Mouse (Mus musculus): ENCODE measurements around the gene Rhbdl3. TPM values are rescaled to one million over a fixed set of nuclear protein-coding genes. Genes with fewer than 3 reads are reported as not detected.

Gene Rhbdl3
- polyA plus RNA-seq, 1 experiment = 1.8 TPM

- no peaks in the 10 kb centered on the region for H3K4me1 ChIP-seq (ENCODE audit: control insufficient read depth, insufficient read depth, low read length)
- TF ChIP-seq POLR2A (IDR thresholded peaks at IDR 0.05; ENCODE audit: low read depth, low read length) = no peak
- TF ChIP-seq CTCF (IDR thresholded peaks at IDR 0.05; ENCODE audit: borderline replicate concordance, insufficient read depth, low read length) = no peak
- H3K27ac ChIP-seq (ENCODE audit: insufficient read depth, low read length) = no peak overlapping the region
- H3K4me3 ChIP-seq (ENCODE audit: insufficient read depth, low read length) = no peak overlapping the region
Observed at GRCm38 (mm10) chr11:80311271-80311670, 10.6 kb downstream of the Rhbdl3 start.

GRCm38 (mm10) chr11:80312049-80312448, 11.3 kb downstream of the Rhbdl3 start:
- TF ChIP-seq POLR2A (IDR thresholded peaks at IDR 0.05; ENCODE audit: low read depth, low read length) (no peak), CTCF (IDR thresholded peaks at IDR 0.05; ENCODE audit: borderline replicate concordance, insufficient read depth, low read length) (no peak)
- H3K4me3 ChIP-seq (ENCODE audit: insufficient read depth, low read length) = no peak overlapping the region
- H3K27ac ChIP-seq (ENCODE audit: insufficient read depth, low read length) = no peak overlapping the region
- no peaks in the 10 kb centered on the region for H3K4me1 ChIP-seq (ENCODE audit: control insufficient read depth, insufficient read depth, low read length)

- Histone ChIP-seq H3K4me1 (ENCODE audit: control insufficient read depth, insufficient read depth, low read length) (no peaks in the 10 kb centered on the region), H3K4me3 (ENCODE audit: insufficient read depth, low read length) (no peak overlapping the region), H3K27ac (ENCODE audit: insufficient read depth, low read length) (no peak overlapping the region)
- TF ChIP-seq CTCF (IDR thresholded peaks at IDR 0.05; ENCODE audit: borderline replicate concordance, insufficient read depth, low read length) = no peak
- no peak for TF ChIP-seq POLR2A (IDR thresholded peaks at IDR 0.05; ENCODE audit: low read depth, low read length)
Observed at GRCm38 (mm10) chr11:80312565-80312964, 11.9 kb downstream of the Rhbdl3 start.

- Histone ChIP-seq H3K27ac (ENCODE audit: insufficient read depth, low read length) (no peak overlapping the region), H3K4me1 (ENCODE audit: control insufficient read depth, insufficient read depth, low read length) (no peaks in the 10 kb centered on the region)
- TF ChIP-seq CTCF (IDR thresholded peaks at IDR 0.05; ENCODE audit: borderline replicate concordance, insufficient read depth, low read length) (no peak), POLR2A (IDR thresholded peaks at IDR 0.05; ENCODE audit: low read depth, low read length) (no peak)
Observed at GRCm38 (mm10) chr11:80313462-80313861, 12.8 kb downstream of the Rhbdl3 start.

GRCm38 (mm10) chr11:80313944-80314343, 13.2 kb downstream of the Rhbdl3 start:
- Histone ChIP-seq H3K4me3 (ENCODE audit: insufficient read depth, low read length) (no peak overlapping the region), H3K27ac (ENCODE audit: insufficient read depth, low read length) (no peak overlapping the region), H3K4me1 (ENCODE audit: control insufficient read depth, insufficient read depth, low read length) (no peaks in the 10 kb centered on the region)
- no peak for TF ChIP-seq CTCF (IDR thresholded peaks at IDR 0.05; ENCODE audit: borderline replicate concordance, insufficient read depth, low read length)
- TF ChIP-seq POLR2A (IDR thresholded peaks at IDR 0.05; ENCODE audit: low read depth, low read length) = no peak

More at GRCm38 (mm10) chr11:80313462-80313861, 12.8 kb downstream of the Rhbdl3 start:
- no peak overlapping the region for H3K4me3 ChIP-seq (ENCODE audit: insufficient read depth, low read length)

GRCm38 (mm10) chr11:80315743-80316639, 15.3 kb downstream of the Rhbdl3 start:
- TF ChIP-seq CTCF (IDR thresholded peaks at IDR 0.05; ENCODE audit: borderline replicate concordance, insufficient read depth, low read length) = no peak
- no peak for TF ChIP-seq POLR2A (IDR thresholded peaks at IDR 0.05; ENCODE audit: low read depth, low read length)
- Histone ChIP-seq H3K4me1 (ENCODE audit: control insufficient read depth, insufficient read depth, low read length) (no peaks in the 10 kb centered on the region), H3K27ac (ENCODE audit: insufficient read depth, low read length) (no peak overlapping the region), H3K4me3 (ENCODE audit: insufficient read depth, low read length) (no peak overlapping the region)

GRCm38 (mm10) chr11:80323255-80323654, 22.5 kb downstream of the Rhbdl3 start:
- TF ChIP-seq CTCF (IDR thresholded peaks at IDR 0.05; ENCODE audit: borderline replicate concordance, insufficient read depth, low read length) = no peak
- TF ChIP-seq POLR2A (IDR thresholded peaks at IDR 0.05; ENCODE audit: low read depth, low read length) = no peak
- Histone ChIP-seq H3K4me3 (ENCODE audit: insufficient read depth, low read length) (no peak overlapping the region), H3K4me1 (ENCODE audit: control insufficient read depth, insufficient read depth, low read length) (no peaks in the 10 kb centered on the region), H3K27ac (ENCODE audit: insufficient read depth, low read length) (no peak overlapping the region)

- Histone ChIP-seq H3K27ac (ENCODE audit: insufficient read depth, low read length) (no peak overlapping the region), H3K4me1 (ENCODE audit: control insufficient read depth, insufficient read depth, low read length) (no peaks in the 10 kb centered on the region), H3K4me3 (ENCODE audit: insufficient read depth, low read length) (no peak overlapping the region)
- TF ChIP-seq CTCF (IDR thresholded peaks at IDR 0.05; ENCODE audit: borderline replicate concordance, insufficient read depth, low read length) (no peak), POLR2A (IDR thresholded peaks at IDR 0.05; ENCODE audit: low read depth, low read length) (no peak)
Observed at GRCm38 (mm10) chr11:80324636-80325035, 23.9 kb downstream of the Rhbdl3 start.

GRCm38 (mm10) chr11:80332709-80333400, 32.1 kb downstream of the Rhbdl3 start:
- TF ChIP-seq CTCF (IDR thresholded peaks at IDR 0.05; ENCODE audit: borderline replicate concordance, insufficient read depth, low read length) (no peak), POLR2A (IDR thresholded peaks at IDR 0.05; ENCODE audit: low read depth, low read length) (no peak)
- Histone ChIP-seq H3K27ac (ENCODE audit: insufficient read depth, low read length) (no peak overlapping the region), H3K4me1 (ENCODE audit: control insufficient read depth, insufficient read depth, low read length) (no peaks in the 10 kb centered on the region), H3K4me3 (ENCODE audit: insufficient read depth, low read length) (no peak overlapping the region)

Data from embryonic fibroblast, embryonic 13.5 days (primary cell).